Mouse (Mus musculus) brain, embryonic 14.5 days (tissue): Measurements from ENCODE around the gene Pdha1.

ENCODE experiments used
- CTCF ChIP-seq: fragments of 200-500 bp; IDR thresholded peaks from 2 replicates; pipeline ENCODE4 v1.5.1; 2012; ENCODE audit warnings: inconsistent platforms, mild to moderate bottlenecking, moderate library complexity, borderline replicate concordance; ENCODE audit not compliant: insufficient read depth, insufficient read length; ENCODE audit errors: extremely low read depth
- POLR2A ChIP-seq: fragments of 200-500 bp; IDR thresholded peaks from 2 replicates; pipeline ENCODE4 v1.6.1; 2012; ENCODE audit warnings: mild to moderate bottlenecking, inconsistent platforms, borderline replicate concordance; ENCODE audit not compliant: poor library complexity, insufficient read depth, insufficient read length, severe bottlenecking; ENCODE audit errors: extremely low read depth

- TF ChIP-seq CTCF (no peak), POLR2A (no peak)
Measured at GRCm38 (mm10) chrX:160164259-160164658, 26.0 kb upstream of the Pdha1 start.
